Mouse (Mus musculus) T-helper 1 cell (primary cell): ENCODE data around the gene Cbx8.

ENCODE experiments used
- in situ Hi-C: fragments of 300-600 bp; cut with MboI, MseI; formaldehyde crosslinking; loops from one replicate; pipeline ENCODE4 v1.15.1; 2025; ENCODE audit warnings: high pct_unique_total_duplicates

Gene Cbx8

DNA sequence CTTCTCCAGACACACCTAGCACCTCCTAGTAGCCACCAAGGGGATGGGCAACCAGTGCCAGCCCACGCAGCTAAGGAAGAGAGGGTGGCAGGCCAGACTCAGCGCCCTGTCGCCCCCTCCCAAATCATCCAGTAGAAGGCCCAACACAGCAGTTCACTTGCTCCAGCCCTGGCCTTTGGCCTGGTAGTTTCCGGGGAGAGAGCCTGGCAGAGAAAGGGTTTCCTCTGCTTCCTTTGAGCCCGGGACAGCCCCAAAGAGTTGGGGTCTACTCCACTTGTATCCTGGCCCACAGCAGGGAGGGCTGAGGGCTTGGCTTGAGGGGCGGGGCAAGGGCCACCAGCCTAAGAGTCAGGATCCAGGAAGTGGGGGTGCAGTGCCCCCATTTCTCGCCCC, 38.7 kb upstream of the Cbx8 start:
- in situ Hi-C loops = no loop called here

DNA sequence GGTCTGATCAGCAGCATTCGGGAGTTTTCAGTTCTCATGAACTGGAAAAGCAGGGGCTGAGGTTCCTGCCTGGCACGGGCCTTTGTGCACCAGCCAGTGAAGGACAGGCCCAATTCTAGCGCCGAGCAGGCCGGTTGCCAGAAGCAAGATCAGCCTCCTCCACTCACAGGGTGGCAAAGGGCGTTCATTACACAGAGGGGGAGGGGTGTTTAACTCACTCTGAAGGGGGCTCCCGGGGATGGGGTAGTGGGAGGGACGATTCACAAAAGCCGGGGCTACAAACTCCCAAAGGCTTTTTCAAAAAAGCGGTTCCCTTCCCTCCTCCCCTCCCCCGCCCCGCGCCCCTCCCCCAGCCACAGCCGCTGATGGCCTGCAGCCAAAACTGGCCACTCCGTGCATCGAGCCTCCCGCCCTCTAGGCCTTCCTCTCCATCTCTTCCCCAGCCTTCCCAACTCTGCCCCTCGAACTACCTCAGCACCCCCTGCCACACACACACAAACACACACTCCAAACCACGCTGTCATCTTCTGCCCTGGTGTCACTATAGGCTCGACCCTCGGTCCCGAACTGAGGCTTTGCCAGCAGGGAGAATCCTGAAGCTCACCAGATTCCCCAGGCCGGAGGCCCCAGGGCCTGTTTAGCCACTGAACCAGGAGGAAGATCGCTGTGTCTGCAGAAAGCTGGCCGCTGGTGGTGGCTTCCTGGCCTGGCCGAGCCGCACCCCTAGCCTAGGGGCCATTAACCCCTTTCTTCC, 38.1 kb upstream of the Cbx8 start:
- in situ Hi-C loops = no loop called here

DNA sequence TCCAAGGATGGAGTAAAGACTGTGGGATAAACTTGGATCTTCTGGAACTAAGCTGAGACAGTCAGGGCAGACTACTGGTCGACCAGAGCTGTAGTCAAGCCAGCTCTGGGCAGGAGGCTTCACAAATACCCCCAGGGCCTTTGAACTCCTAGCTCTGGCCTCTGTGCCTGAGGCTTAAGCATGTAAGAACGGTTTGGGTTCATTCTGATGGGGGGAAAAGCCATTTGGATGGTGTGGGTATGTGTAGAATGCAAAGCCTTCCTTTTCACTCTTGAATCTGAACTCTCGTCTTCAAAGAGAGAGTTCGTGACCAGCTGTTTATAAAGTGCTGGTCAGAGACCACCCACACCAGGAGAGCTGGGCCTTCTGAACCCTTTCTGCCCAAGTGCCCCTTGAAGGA, 37.0 kb upstream of the Cbx8 start:
- in situ Hi-C loops = no loop called here

GRCm38 (mm10) chr11:119075805-119076204, 35.0 kb upstream of the Cbx8 start:
- in situ Hi-C loops = no loop called here

DNA sequence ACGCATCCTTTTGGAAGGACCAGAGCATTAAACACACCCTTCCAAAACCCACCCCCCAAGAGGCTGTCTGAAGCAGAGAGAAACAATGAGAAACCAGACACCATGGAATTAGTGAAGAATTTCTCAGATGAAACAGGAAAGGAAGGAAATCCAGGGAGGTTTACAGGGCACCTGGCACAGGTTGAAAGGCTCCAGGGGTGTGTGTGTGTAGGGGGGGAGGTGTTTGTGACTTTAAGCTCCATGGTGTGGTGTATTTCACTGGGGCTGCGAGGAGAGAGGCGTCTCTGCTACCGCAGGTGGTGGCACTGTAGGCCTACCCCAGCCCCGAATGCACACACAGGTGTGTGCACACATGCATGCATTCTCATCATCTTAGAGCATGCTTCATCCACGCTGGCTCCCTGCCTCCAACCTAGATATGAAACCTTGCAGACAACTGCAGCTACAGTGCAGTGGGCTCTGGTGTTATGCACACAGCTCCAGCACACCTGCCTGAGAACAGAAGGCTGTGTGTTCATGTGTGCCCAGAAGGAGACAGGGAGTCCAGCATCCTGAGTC, 33.2 kb upstream of the Cbx8 start:
- in situ Hi-C loops = no loop called here

DNA sequence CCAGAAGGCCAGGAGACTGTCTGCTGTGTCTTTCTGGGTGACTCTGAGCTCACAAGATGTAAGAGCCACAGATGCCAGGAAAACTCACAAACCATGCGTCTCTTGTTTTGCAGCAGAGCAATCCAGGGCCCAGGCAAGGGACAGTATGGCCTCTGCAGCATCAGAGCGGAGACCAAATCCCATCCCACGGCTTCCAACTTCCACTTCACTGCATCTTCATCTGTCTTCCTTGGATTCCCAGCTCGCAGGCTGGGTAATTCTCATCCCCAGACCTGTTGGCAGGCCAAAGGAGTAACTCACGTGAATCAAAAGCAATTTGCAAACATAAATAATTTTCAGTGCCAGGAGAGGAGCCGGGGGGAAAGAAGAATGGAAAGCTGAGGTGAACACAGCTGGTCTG, 32.2 kb upstream of the Cbx8 start:
- in situ Hi-C loops = no loop called here

- in situ Hi-C loops = no loop called here
These were observed 31.5 kb upstream of the Cbx8 start for GRCm38 (mm10) chr11:119072239-119072638.

GRCm38 (mm10) chr11:119066841-119067240, 26.1 kb upstream of the Cbx8 start:
- in situ Hi-C loops = no loop called here

- in situ Hi-C loops = no loop called here
These were observed 18.5 kb upstream of the Cbx8 start for GRCm38 (mm10) chr11:119059256-119059655.

- in situ Hi-C loops = no loop called here
These were observed 17.5 kb upstream of the Cbx8 start for GRCm38 (mm10) chr11:119058041-119058995.

GRCm38 (mm10) chr11:119057291-119057690, 16.5 kb upstream of the Cbx8 start:
- in situ Hi-C loops = no loop called here

DNA sequence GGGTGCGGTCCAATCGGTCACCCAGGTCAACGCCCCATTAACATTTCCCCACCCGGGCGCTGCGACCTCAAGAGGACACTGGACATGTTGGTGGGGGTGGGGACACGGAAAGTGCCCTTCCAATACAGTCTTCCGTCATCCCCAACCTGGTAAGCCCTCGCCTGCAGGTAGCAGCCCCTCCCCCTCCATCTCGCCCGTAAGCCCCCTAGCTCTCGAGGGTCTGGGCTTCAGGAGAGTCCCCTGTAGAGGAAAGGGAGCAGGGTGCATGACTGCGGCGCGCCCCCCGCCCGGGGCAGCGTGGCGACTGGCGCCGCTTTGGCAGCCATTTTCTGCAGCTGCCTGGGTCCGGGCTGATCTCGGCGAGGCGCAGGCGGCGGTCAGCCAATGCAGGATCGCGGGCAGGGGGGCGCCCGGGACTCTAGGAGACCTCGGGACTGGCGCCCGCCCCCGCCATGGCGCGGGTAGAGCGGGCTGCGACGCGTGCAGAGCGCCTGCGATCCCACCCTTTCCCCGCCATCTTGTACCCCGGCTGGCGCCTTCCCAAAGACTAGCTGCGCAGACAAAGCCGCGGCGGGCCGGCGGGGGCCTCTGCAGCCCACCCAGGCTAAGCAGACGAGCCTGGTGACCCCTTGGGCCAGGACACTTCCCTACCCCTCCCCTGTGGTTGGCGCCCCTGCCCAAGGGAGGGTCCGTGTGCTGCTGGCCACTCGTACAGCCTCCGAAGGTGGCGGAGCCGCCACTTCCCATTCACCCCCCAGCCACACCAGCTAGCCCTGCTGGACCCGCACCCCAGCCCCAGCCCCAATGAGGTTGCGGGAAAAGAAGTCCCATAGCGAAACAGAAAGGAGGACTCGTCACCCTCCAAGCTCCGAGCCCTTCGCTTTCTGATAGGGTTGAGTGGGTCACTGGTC, 15.8 kb upstream of the Cbx8 start:
- in situ Hi-C loops = no loop called here

GRCm38 (mm10) chr11:119055571-119056131, 14.9 kb upstream of the Cbx8 start:
- in situ Hi-C loops = no loop called here

GRCm38 (mm10) chr11:119054351-119055345, 13.9 kb upstream of the Cbx8 start:
- in situ Hi-C loops = loop anchor here (5.0 kb wide), 1 partner anchor 33 kb away; the partner anchor contains the start of gene Cbx4

GRCm38 (mm10) chr11:119053738-119054350, 13.1 kb upstream of the Cbx8 start:
- in situ Hi-C loops = loop anchor here (5.0 kb wide), 1 partner anchor 33 kb away; the partner anchor contains the start of gene Cbx4

GRCm38 (mm10) chr11:119053257-119053670, 12.5 kb upstream of the Cbx8 start:
- in situ Hi-C loops = loop anchor here (5.0 kb wide), 1 partner anchor 34 kb away; the partner anchor contains the start of gene Cbx4

DNA sequence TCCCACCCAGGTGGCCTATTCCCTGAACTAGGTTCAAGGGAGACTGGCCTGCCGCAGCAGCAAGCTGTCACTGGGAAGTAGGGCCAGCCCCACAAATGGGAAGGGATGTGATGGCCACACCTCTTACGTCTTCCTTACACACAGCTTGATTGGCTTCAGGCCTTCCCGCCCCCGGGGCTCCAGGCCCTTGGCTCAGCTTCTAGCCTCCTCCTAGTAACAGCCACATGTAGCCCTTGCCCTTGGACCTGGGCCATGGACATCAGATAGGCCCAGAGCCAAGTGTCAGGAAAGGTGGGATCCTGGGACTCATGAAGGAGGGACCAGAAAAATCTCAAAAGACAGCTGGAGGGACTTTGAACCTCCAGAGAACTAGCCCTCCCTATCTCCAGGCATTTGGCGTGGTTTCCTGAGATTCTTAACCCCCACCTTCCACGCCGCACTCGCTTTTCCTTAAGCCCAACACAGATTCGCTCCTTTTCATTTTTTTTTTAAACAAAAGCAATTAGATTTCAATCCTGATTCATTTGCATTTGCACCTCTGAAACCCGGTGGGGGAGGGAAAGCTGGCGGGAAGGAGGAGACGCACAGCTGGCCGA, 12.0 kb upstream of the Cbx8 start:
- in situ Hi-C loops = loop anchor here (5.0 kb wide), 1 partner anchor 35 kb away; the partner anchor contains the start of gene Cbx4

GRCm38 (mm10) chr11:119051927-119052660, 11.3 kb upstream of the Cbx8 start:
- in situ Hi-C loops = loop anchor here (5.0 kb wide), 1 partner anchor 35 kb away; the partner anchor contains the start of gene Cbx4
